Mouse (Mus musculus) inflammation-experienced regulatory T-cells, adult 6 months (primary cell): Measurements from ENCODE around the gene Rbm24. TPM values are rescaled to one million over a fixed set of nuclear protein-coding genes. Genes with fewer than 3 reads are reported as not detected.

Source experiments
- ATAC-seq: one replicate; pipeline ENCODE4 v1.8.0; 2017
- polyA plus RNA-seq, 3 experiments: library from polyadenylated mRNA; unstranded; fragments of 100-300 nt; shearing (Covaris generic); gene quantifications; one replicate each; pipeline ENCODE4 v1.2.1; 2017

Rbm24 gene
- polyA plus RNA-seq, result under 1 TPM in 2 of 3 experiments, not detected in 1; 0.15 to 0.67 TPM

GRCm38 (mm10) chr13:46418141-46418601, at the start of gene Rbm24:
Gene Rbm24, plus strand, starts transcription at chr13:46418434.
- no peak for ATAC-seq

- ATAC-seq, result no peak
These were observed 45.4 kb upstream of the Rbm24 start for GRCm38 (mm10) chr13:46372884-46373283.

- no peak for ATAC-seq
These were observed 42.9 kb upstream of the Rbm24 start for GRCm38 (mm10) chr13:46375371-46375770.

GRCm38 (mm10) chr13:46387396-46387795, 30.8 kb upstream of the Rbm24 start:
- ATAC-seq, result no peak

GRCm38 (mm10) chr13:46391654-46392053, 26.6 kb upstream of the Rbm24 start:
- no peak for ATAC-seq

GRCm38 (mm10) chr13:46392893-46393292, 25.3 kb upstream of the Rbm24 start:
- ATAC-seq, result no peak

GRCm38 (mm10) chr13:46393936-46394335, 24.3 kb upstream of the Rbm24 start:
- peak; percentile 48 for ATAC-seq

GRCm38 (mm10) chr13:46397235-46397634, 21.0 kb upstream of the Rbm24 start:
- ATAC-seq, result no peak

- no peak for ATAC-seq
These were observed 11.1 kb upstream of the Rbm24 start for GRCm38 (mm10) chr13:46407151-46407550.

GRCm38 (mm10) chr13:46412247-46412646, 6.0 kb upstream of the Rbm24 start:
- no peak for ATAC-seq

GRCm38 (mm10) chr13:46413588-46413987, 4.6 kb upstream of the Rbm24 start:
- no peak for ATAC-seq

- no peak for ATAC-seq
These were observed 4.2 kb upstream of the Rbm24 start for GRCm38 (mm10) chr13:46414050-46414449.

GRCm38 (mm10) chr13:46416021-46416420, 2.2 kb upstream of the Rbm24 start:
- no peak for ATAC-seq

GRCm38 (mm10) chr13:46417594-46417993, 640 bp upstream of the Rbm24 start:
- no peak for ATAC-seq

- ATAC-seq, result no peak
These were observed 704 bp downstream of the Rbm24 start for GRCm38 (mm10) chr13:46418731-46419545.

GRCm38 (mm10) chr13:46419648-46420047, 1.4 kb downstream of the Rbm24 start:
- ATAC-seq, result no peak

- ATAC-seq, result no peak
These were observed 1.9 kb downstream of the Rbm24 start for GRCm38 (mm10) chr13:46420095-46420494.

- no peak for ATAC-seq
These were observed 5.6 kb downstream of the Rbm24 start for GRCm38 (mm10) chr13:46423805-46424204.

- ATAC-seq, result no peak
These were observed 6.1 kb downstream of the Rbm24 start for GRCm38 (mm10) chr13:46424376-46424775.

GRCm38 (mm10) chr13:46426651-46427269, 8.5 kb downstream of the Rbm24 start:
- ATAC-seq, result no peak

GRCm38 (mm10) chr13:46428964-46429363, 10.7 kb downstream of the Rbm24 start:
- ATAC-seq, result no peak

- ATAC-seq, result no peak
These were observed 11.6 kb downstream of the Rbm24 start for GRCm38 (mm10) chr13:46429866-46430265.

- no peak for ATAC-seq
These were observed 15.8 kb downstream of the Rbm24 start for GRCm38 (mm10) chr13:46433880-46434560.
